Mouse (Mus musculus) layer of hippocampus, postnatal 10 days (tissue): Measurements from ENCODE around the gene Rrp7a. TPM values are rescaled to one million over a fixed set of nuclear protein-coding genes. Genes with fewer than 3 reads are reported as not detected.
A peak's percentile ranks its signal among the peaks of the same experiment; 100 is the strongest.
"Not testable (repeated sequence)": the region's sequence is repeated elsewhere in the genome, so short reads cannot be mapped to it uniquely, and the experiment has no call there.

ENCODE experiments used
- DNase-seq, 2 experiments: peaks; one replicate each; pipeline ENCODE4 v3.0.0; 2021; ENCODE audit warnings: low spot score in 2 of 2
- total RNA-seq, 2 experiments: library from RNA; stranded (reverse); gene quantifications; 2 replicates each; pipeline ENCODE4 v1.2.3; 2021

Rrp7a gene
- total RNA-seq, 2 experiments from 2014 or later = 123 to 128 TPM

GRCm38 (mm10) chr15:83157667-83158064 is 35.1 kb upstream of the Rrp7a start:
- no peak for DNase-seq

GRCm38 (mm10) chr15:83156929-83157666 is 34.5 kb upstream of the Rrp7a start:
- peak; percentile 64 to 68 for DNase-seq

GRCm38 (mm10) chr15:83155672-83156419 is 33.2 kb upstream of the Rrp7a start:
- no peak for DNase-seq

- DNase-seq = no peak
Measured at GRCm38 (mm10) chr15:83154309-83154708, 31.7 kb upstream of the Rrp7a start.

GRCm38 (mm10) chr15:83150694-83151093 is 28.1 kb upstream of the Rrp7a start:
- no peak for DNase-seq

DNA sequence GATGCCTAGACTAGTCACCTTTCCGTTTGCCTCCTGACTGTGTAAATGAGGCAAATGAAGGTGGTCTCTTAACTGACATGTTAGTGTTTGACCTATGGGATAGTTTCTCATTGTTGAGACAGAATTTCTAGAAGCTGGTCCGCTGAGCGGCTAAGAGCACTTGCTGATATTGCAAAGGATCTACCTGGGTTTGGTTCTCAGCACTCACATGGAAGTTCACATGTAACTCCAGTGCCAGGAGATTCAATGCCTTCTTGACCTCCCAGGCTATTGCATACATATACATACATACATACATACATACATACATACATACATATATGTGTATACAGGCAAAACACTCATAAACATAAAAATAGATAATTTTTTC is 27.5 kb upstream of the Rrp7a start:
- no peak for DNase-seq

DNA sequence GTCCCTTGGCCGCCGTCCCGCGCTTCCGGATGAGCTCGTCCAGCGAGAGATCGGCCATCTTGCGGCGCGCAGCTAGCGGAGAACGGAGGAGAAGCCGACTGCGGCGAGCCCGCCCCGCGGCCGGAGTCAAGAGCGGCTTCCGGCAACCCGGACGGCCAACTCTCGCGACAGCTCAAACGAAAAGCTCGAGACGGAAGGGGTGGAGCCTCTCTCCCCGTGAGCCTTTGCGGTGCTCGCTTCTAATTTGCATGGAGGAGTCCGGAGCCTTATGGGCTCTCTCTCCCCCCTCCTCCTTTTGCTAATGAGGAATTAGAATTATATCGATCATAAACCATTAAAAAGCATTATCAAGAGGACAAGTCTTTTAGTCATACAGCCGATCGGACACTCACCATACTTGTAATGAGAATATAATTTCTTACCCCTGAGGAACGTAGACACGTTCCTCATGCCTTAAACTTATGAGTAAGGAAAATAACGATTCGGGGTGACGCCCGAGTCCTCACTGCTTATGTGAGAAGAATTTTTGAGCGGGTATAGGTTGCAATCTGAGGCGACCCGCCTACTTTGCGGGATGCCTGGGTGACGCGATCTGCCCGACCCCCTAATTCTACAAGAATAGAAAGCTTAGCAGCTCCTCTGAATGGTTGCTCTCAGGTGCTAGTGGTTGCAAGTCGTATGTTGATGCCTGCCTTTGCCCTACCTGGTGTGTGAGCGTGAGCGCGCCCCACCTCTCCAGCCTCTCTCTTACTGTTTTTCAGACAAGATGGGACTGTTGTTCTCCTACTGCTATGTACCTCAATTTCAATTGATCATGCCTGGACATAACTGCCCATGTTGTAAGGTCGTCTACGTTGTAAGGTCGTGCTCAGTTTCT is 26.8 kb upstream of the Rrp7a start, which contains the start of gene Poldip3:
Poldip3 (minus strand) TSS at position 189 of the 877 bp plus-strand sequence.
- DNase-seq = peak; percentile 97 to 98

GRCm38 (mm10) chr15:83148801-83149195 is 26.2 kb upstream of the Rrp7a start:
- DNase-seq = no peak

GRCm38 (mm10) chr15:83148395-83148794 is 25.8 kb upstream of the Rrp7a start:
- no peak for DNase-seq

DNA sequence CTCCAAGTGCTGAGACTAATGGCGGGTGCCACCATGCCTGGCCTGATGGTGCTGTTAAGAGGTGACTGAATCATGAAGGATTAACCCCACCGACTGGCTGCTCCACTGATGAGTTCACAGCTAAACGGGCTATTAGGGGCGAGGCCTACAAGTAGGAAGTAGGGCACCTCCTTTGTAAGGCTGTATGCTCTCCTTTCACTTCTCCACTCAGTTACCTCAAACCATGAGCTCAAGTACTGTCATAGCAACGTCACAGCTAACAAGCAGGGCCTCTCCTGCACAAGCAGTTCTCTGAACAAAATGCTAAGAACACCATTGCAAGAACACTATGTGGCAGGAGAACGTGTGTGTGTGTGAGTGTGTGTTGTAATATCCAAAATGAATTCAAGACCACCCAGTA is 22.9 kb upstream of the Rrp7a start:
- no peak for DNase-seq

DNA sequence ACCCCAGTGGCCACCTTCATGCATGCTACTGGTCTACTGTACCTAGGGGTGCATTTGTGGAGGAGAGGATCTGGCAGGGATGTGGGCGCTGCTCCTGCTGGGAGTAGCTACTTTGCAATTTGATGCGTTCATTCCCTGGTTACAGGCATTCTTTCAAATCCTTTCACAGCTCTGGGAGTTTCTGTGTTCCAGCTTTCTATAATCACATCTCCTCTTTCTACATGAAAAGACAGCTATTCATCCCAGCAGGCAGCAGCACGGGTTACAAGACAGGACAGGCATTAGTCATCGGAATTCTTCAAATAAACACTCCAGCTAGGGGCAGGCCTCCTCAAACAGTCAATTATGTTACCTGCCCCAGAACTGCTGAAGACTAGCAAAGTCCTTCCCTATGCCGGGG is 20.3 kb upstream of the Rrp7a start:
- DNase-seq = no peak

- no peak for DNase-seq
Measured at GRCm38 (mm10) chr15:83135654-83136053, 13.1 kb upstream of the Rrp7a start.

DNA sequence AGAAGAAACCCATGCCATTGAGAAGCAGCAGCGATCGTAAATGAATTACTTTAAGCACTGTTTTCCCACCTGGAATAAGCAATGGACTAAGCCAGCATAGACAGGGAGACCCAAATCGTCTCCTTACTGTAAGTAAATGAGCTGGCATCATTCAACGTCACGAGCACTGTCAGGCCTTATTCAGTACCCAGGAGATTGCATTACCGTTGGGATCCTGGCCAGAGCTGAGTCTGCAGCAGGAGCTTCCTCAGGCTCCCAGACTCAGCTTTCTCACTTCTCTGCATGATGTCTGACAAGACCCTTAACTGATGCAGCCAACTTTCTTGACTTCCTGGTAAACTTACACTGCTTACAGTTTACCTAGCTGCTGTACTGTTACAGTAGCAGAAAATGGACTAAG is 12.1 kb upstream of the Rrp7a start:
- no peak for DNase-seq

DNA sequence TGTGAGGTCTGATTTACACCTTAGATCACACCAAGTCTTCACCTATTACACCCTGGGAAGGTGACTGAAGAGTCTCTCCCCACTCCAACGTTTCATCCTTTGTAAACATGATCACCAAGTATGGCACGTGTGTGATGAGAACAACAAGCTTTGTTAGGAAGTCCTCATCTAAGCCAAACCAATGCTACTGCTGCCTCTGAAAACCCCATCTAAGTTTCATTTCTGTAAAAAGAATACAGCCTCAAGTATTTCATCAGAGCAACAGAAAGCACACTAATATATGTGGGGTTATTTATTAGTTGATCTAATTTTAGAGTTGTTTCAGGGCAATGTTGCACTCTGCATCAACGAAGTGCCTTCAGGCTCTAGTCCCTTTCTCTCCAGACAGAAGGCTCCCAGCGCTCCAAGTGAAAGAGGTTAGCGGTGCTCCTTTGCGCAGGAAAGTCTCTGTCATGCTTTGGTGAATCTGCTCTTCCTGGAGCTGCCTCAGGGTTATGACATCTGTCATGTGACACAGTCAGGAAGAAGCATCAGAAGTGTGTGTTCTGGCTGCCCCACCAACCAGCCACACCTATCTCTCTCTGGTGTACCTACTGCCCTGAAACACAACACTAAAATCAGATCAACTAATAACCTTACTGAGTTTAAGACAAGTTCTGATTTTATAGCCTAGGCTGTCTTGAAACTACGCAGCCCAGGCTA is 7.1 kb upstream of the Rrp7a start:
- no peak for DNase-seq

GRCm38 (mm10) chr15:83127037-83127436 is 4.4 kb upstream of the Rrp7a start:
- DNase-seq = not testable (repeated sequence)

GRCm38 (mm10) chr15:83126582-83126981 is 4.0 kb upstream of the Rrp7a start:
- DNase-seq = no peak

DNA sequence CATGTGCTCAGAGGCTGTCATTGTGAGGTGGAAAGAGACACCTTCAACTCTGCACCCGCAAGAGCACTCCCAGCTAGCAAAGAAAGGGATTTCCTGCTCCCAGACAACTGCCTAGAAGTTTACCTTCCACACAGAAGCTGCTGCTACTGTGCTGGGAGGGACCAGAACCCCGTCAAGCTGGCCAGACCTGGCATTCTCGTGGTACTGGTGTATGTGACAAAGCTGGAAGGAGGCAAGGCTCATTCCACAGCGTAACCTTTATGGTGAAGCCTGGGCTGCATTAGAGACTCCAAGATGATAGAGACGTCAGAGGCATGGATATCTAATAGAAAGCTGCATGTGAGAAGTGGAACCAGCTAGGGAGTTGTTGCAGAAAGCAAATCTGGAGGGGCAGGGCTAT is 2.0 kb upstream of the Rrp7a start:
- no peak for DNase-seq

- peak; percentile 53 to 66 for DNase-seq
Measured at GRCm38 (mm10) chr15:83121709-83122565, 664 bp downstream of the Rrp7a start.

DNA sequence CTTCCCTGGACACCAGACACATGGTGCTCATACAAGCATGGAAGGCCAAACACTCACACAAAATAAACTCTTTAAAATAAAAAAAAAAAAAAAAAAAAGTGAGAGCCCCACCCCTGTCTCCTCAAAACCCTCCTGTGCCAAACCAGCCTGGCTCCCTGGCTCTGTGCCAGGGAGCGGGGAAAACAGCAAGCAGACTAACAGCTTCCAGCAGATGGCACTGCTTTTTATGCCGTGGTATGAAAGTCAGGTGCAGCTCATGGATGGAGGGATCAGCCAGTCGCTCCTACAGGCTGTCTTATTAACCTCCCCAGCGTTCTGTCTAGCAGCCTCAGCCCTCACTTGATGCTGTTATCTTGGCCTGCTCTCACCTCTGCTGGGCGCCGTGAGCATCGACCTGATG is 4.2 kb downstream of the Rrp7a start:
- peak; percentile 53 to 66 for DNase-seq

- DNase-seq = no peak
Measured at GRCm38 (mm10) chr15:83115071-83115470, 7.5 kb downstream of the Rrp7a start.
